Mouse (Mus musculus): ENCODE results near the gene Hist2h2be.

DNA sequence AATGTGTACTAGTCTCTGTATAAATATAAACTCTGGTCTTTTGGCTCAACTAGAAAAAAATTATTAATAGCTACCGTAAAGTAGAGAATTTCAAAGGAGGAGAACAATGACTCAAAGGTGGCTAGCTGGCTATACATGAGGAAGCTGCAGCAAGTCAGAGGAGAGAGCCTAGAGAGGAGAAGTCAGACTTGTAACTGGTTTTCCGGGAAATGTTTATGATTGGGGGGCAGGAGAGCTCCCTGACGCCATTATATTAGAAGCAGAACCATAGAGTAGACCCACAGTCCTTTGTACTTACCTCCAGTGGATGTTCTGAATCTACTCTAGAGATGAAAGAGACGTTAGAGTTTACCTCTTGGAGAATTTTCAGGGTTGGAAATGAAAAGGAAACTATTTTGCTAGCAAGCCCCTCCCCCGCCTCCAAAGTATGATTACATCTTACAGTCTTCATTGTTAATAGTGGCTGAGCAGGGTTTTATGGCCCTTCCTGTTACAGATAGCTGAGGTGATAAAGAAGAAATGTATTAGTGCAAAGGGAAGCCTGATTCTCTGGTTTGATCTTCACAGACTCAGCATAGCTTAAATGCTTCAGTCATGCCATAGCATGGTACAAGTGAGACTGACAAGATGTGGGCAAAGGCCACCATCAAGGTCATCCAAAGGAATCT is 35.1 kb downstream of the Hist2h2be start:
- no peak for TF ChIP-seq TAL1 (conservative IDR thresholded peaks at IDR 0.05; ENCODE audit: low read depth, low read length)
- TF ChIP-seq GATA1 (IDR thresholded peaks at IDR 0.05; ENCODE audit: borderline replicate concordance, low read length): no peak
- no peak for TF ChIP-seq CTCF (IDR thresholded peaks at IDR 0.05; ENCODE audit: low read depth, low read length)
- no peak for TF ChIP-seq POLR2AphosphoS5 (IDR thresholded peaks at IDR 0.05; ENCODE audit: insufficient replicate concordance, low read depth, low read length)

All from G1E (cell line).